Mouse (Mus musculus) neural tube, embryonic 13.5 days (tissue): Measurements from ENCODE around the gene Ihh. TPM values are rescaled to one million over a fixed set of nuclear protein-coding genes. Genes with fewer than 3 reads are reported as not detected.

Experiments used
- microRNA counts: library from miRNA; unstranded; fragments of <30 nt; microRNA quantifications from one replicate; lab custom pipeline; 2016
- microRNA-seq: library from miRNA; unstranded; fragments of <30 nt; microRNA quantifications from one replicate; pipeline ENCODE4, GENCODE M21; 2016
- polyA plus RNA-seq: library from polyadenylated mRNA; unstranded; fragments of >200 nt; fragmentation: Nextera tagmentation; extraction: Ambion mirVana; gene quantifications from 2 replicates; pipeline ENCODE4 v1.2.1, GENCODE M21; 2015

The Ihh gene
- polyA plus RNA-seq, 1 experiment from 2014 or later, result 0.29 TPM

MicroRNAs within 50 kb of the gene (microRNA counts, 519-probe panel; counts per million panel counts)
- microRNA mmu-miR-375 (lab: Ali Mortazavi, UCI), result not detected

Small RNA genes lying within 50 kb of the gene (microRNA-seq; reads per million reads assigned to microRNA genes)
- 142 reads per million, percentile 60 among the genes with 10 or more reads in this experiment for gene Mir375

Other genes starting within 250 kb of the Ihh start
- 2.9 and 4.0 TPM in 2 replicates for gene Cyp27a1, start 238.1 kb downstream of the Ihh start, polyA plus RNA-seq
- gene Prkag3, start 202.5 kb downstream of the Ihh start, polyA plus RNA-seq, result 0.39 TPM in 1 of 2 replicates, not detected in the other
- gene Wnt6, start 179.8 kb downstream of the Ihh start, polyA plus RNA-seq, result 8.9 and 10.0 TPM in 2 replicates
- gene Wnt10a, start 160.2 kb downstream of the Ihh start, polyA plus RNA-seq, result 0.13 and 0.15 TPM in 2 replicates
- 7.8 and 9.0 TPM in 2 replicates for gene Cdk5r2, start 96.7 kb downstream of the Ihh start, polyA plus RNA-seq
- gene Fev, start 66.3 kb downstream of the Ihh start, polyA plus RNA-seq, result 0.26 TPM in 1 of 2 replicates, not detected in the other
- gene Cryba2, start 58.5 kb downstream of the Ihh start, polyA plus RNA-seq, result 0.85 TPM in 1 of 2 replicates, not detected in the other
- 0.04 and 0.14 TPM in 2 replicates for gene Cfap65, start 16.1 kb downstream of the Ihh start, polyA plus RNA-seq
- 8.5 and 8.9 TPM in 2 replicates for gene Nhej1, start 173.5 kb upstream of the Ihh start, polyA plus RNA-seq
- gene Slc23a3, start 182.2 kb upstream of the Ihh start, polyA plus RNA-seq, result not detected in 2 replicates
- 60.2 and 64.6 TPM in 2 replicates for gene Cnppd1, start 191.0 kb upstream of the Ihh start, polyA plus RNA-seq
- gene Retreg2, start 191.1 kb upstream of the Ihh start, polyA plus RNA-seq, result 104 and 115 TPM in 2 replicates
- 38.8 and 45.9 TPM in 2 replicates for gene Zfand2b, start 217.0 kb upstream of the Ihh start, polyA plus RNA-seq
- gene Abcb6, start 228.7 kb upstream of the Ihh start, polyA plus RNA-seq, result 40.3 and 47.8 TPM in 2 replicates
- 22.2 and 24.4 TPM in 2 replicates for gene Ankzf1, start 240.5 kb upstream of the Ihh start, polyA plus RNA-seq
- gene Atg9a, start 240.5 kb upstream of the Ihh start, polyA plus RNA-seq, result 49.4 and 50.8 TPM in 2 replicates